Mouse (Mus musculus) CD4-positive helper T cell, adult 2 months (primary cell): ENCODE data around the gene Ston2.
A peak's percentile ranks its signal among the peaks of the same experiment; 100 is the strongest.

Experiments used
- DNase-seq: peaks from one replicate; pipeline ENCODE4 v3.0.0-alpha.2; 2012; ENCODE audit warnings: low read depth, missing footprints, low spot score

Ston2 gene

GRCm38 (mm10) chr12:91791822-91792221 is 3.6 kb upstream of the Ston2 start:
- DNase-seq: no peak

- peak; percentile 68 for DNase-seq
Measured at GRCm38 (mm10) chr12:91789801-91790200, 1.6 kb upstream of the Ston2 start.

- peak; percentile 21 for DNase-seq
Measured at GRCm38 (mm10) chr12:91788446-91788845, 259 bp upstream of the Ston2 start.

GRCm38 (mm10) chr12:91786355-91786754 is 1.8 kb downstream of the Ston2 start:
- DNase-seq: no peak

- no peak for DNase-seq
Measured at GRCm38 (mm10) chr12:91781432-91781831, 6.8 kb downstream of the Ston2 start.

- no peak for DNase-seq
Measured at GRCm38 (mm10) chr12:91780531-91780930, 7.7 kb downstream of the Ston2 start.

GRCm38 (mm10) chr12:91779004-91779365 is 9.2 kb downstream of the Ston2 start:
- DNase-seq: peak; percentile 78

- peak; percentile 13 for DNase-seq
Measured at GRCm38 (mm10) chr12:91778211-91779003, 9.8 kb downstream of the Ston2 start.

GRCm38 (mm10) chr12:91776342-91776741 is 11.8 kb downstream of the Ston2 start:
- DNase-seq: no peak

GRCm38 (mm10) chr12:91774811-91775284 is 13.3 kb downstream of the Ston2 start:
- DNase-seq: no peak

- no peak for DNase-seq
Measured at GRCm38 (mm10) chr12:91768871-91769270, 19.3 kb downstream of the Ston2 start.

GRCm38 (mm10) chr12:91768176-91768575 is 20.0 kb downstream of the Ston2 start:
- no peak for DNase-seq

- DNase-seq: peak; percentile 82
Measured at GRCm38 (mm10) chr12:91766338-91767107, 21.7 kb downstream of the Ston2 start.

GRCm38 (mm10) chr12:91765504-91765903 is 22.7 kb downstream of the Ston2 start:
- peak; percentile 82 for DNase-seq

- peak; percentile 23 for DNase-seq
Measured at GRCm38 (mm10) chr12:91765054-91765453, 23.1 kb downstream of the Ston2 start.

- no peak for DNase-seq
Measured at GRCm38 (mm10) chr12:91764471-91764870, 23.7 kb downstream of the Ston2 start.

GRCm38 (mm10) chr12:91759836-91760235 is 28.4 kb downstream of the Ston2 start:
- DNase-seq: no peak

GRCm38 (mm10) chr12:91757854-91758562 is 30.2 kb downstream of the Ston2 start:
- DNase-seq: no peak

- DNase-seq: peak; percentile 24
Measured at GRCm38 (mm10) chr12:91756562-91757166, 31.5 kb downstream of the Ston2 start.

GRCm38 (mm10) chr12:91754606-91755005 is 33.6 kb downstream of the Ston2 start:
- DNase-seq: no peak

- DNase-seq: no peak
Measured at GRCm38 (mm10) chr12:91752711-91753110, 35.5 kb downstream of the Ston2 start.
